Comparison of ENCODE assay signal across 8 mouse cellular contexts in genomic region chr7:141099911-141100691, GRCm38 (mm10). TPM values are rescaled to one million over a fixed set of nuclear protein-coding genes. Genes with fewer than 3 reads are reported as not detected.
DNase-seq lines count a peak whose midpoint lies in the region; ATAC-seq and TF ChIP-seq lines count a peak whose summit lies in the region.

TSS of gene Sigirr (minus strand) at chr7:141100572.

- ATAC-seq in erythroblast, adult 5-6 weeks (replicated peaks; ENCODE audit: low FRiP score, poor library complexity, severe bottlenecking), result no peak
- ATAC-seq in heart, embryonic 11.5 days (replicated peaks; ENCODE audit: insufficient number of reproducible peaks, low FRiP score, low TSS enrichment), result no peak
- peak; percentile 61 for ATAC-seq in kidney, embryonic 16.5 days (ENCODE audit: low FRiP score, low TSS enrichment)
- ATAC-seq in lung, postnatal 0 days, result peak; percentile 74

- peaks cover 67% of the 10 kb centered on the region for H3K4me1 ChIP-seq in erythroblast, embryonic 14.5 days (ENCODE audit: control insufficient read depth)
- H3K4me1 ChIP-seq in heart, embryonic 11.5 days (ENCODE audit: control insufficient read depth, insufficient read depth, low read length), result peaks cover 7% of the 10 kb centered on the region; the same call in 1 of the 2 replicates
- peaks cover 6% of the 10 kb centered on the region for H3K4me1 ChIP-seq in kidney, embryonic 16.5 days (ENCODE audit: insufficient read depth, low read length)
- no peaks in the 10 kb centered on the region for H3K4me1 ChIP-seq in lung, postnatal 0 days (ENCODE audit: insufficient read depth, low read depth, low read length)

- peak within 1 kb of the TSS; percentile 89 for H3K4me2 ChIP-seq in heart, embryonic 11.5 days
- H3K4me2 ChIP-seq in kidney, embryonic 16.5 days (replicated peaks; ENCODE audit: low read depth, low read length), result peak within 1 kb of the TSS; percentile 77
- peak within 1 kb of the TSS; percentile 74 for H3K4me2 ChIP-seq in lung, postnatal 0 days (replicated peaks; ENCODE audit: low read depth, low read length)

- peak within 1 kb of the TSS; percentile 63 for H3K4me3 ChIP-seq in erythroblast, embryonic 14.5 days (replicated peaks)
- peak within 1 kb of the TSS; percentile 51 for H3K4me3 ChIP-seq in heart, embryonic 11.5 days (ENCODE audit: low read depth, low read length)
- H3K4me3 ChIP-seq in kidney, embryonic 16.5 days (ENCODE audit: low read length), result peak within 1 kb of the TSS; percentile 50
- H3K4me3 ChIP-seq in lung, postnatal 0 days (ENCODE audit: low read depth, low read length), result peak within 1 kb of the TSS; percentile 44

- no peak within 1 kb of the TSS for H3K27ac ChIP-seq in heart, embryonic 11.5 days (ENCODE audit: low read depth, low read length)
- H3K27ac ChIP-seq in kidney, embryonic 16.5 days (ENCODE audit: low read length), result peak within 1 kb of the TSS; percentile 47; the same call in 1 of the 2 replicates
- peak within 1 kb of the TSS; percentile 73 for H3K27ac ChIP-seq in lung, postnatal 0 days (ENCODE audit: low read length)

- no peaks in the 10 kb centered on the region for H3K9me3 ChIP-seq in erythroblast, embryonic 14.5 days (ENCODE audit: control insufficient read depth, low read length)
- no peaks in the 10 kb centered on the region for H3K9me3 ChIP-seq in heart, embryonic 11.5 days (replicated peaks; ENCODE audit: control insufficient read depth, low read length)
- no peaks in the 10 kb centered on the region for H3K9me3 ChIP-seq in kidney, embryonic 16.5 days (ENCODE audit: low read length)
- H3K9me3 ChIP-seq in lung, postnatal 0 days (ENCODE audit: low read length), result no peaks in the 10 kb centered on the region

- no peak for TF ChIP-seq EP300 in lung, postnatal 0 days (IDR thresholded peaks at IDR 0.05)

- no peak for TF ChIP-seq CTCF in lung, postnatal 0 days (IDR thresholded peaks at IDR 0.05)

- DNase-seq in ZHBTc4 (ENCODE audit: low read depth, low spot score), result peak; percentile 79
- DNase-seq in lung, postnatal 0 days (ENCODE audit: low spot score), result peak; percentile 66
- DNase-seq in retina, postnatal 1 day, result peak; percentile 43
- DNase-seq in gastrocnemius, adult 18-20 months (ENCODE audit: low spot score), result no peak

- peaks cover 39% of the 10 kb centered on the region for H3K27me3 ChIP-seq in erythroblast, embryonic 14.5 days (ENCODE audit: control insufficient read depth)
- peaks cover 54% of the 10 kb centered on the region for H3K27me3 ChIP-seq in heart, embryonic 11.5 days (ENCODE audit: control insufficient read depth, insufficient read depth, low read length)
- H3K27me3 ChIP-seq in kidney, embryonic 16.5 days (ENCODE audit: insufficient read depth, low read length), result 0 out of 2 replicates have a peak, but pooled peaks cover 9% of the 10 kb centered on the region
- no peaks in the 10 kb centered on the region for H3K27me3 ChIP-seq in lung, postnatal 0 days (replicated peaks; ENCODE audit: insufficient read depth, low read length)

- no peaks in the 10 kb centered on the region for H3K36me3 ChIP-seq in erythroblast, embryonic 14.5 days (ENCODE audit: control insufficient read depth)
- H3K36me3 ChIP-seq in heart, embryonic 11.5 days (ENCODE audit: control insufficient read depth, insufficient read depth, low read length), result no peaks in the 10 kb centered on the region
- H3K36me3 ChIP-seq in kidney, embryonic 16.5 days (ENCODE audit: insufficient read depth, low read length), result no peaks in the 10 kb centered on the region
- H3K36me3 ChIP-seq in lung, postnatal 0 days (ENCODE audit: insufficient read depth, low read length), result no peaks in the 10 kb centered on the region

- WGBS in heart, embryonic 11.5 days (ENCODE audit: insufficient replicate concordance), result 2% methylated on average over 56 of the region's 56 CpGs
- under 1% methylated on average over 56 of the region's 56 CpGs for WGBS in kidney, embryonic 16.5 days
- 1% methylated on average over 54 of the region's 56 CpGs for WGBS in lung, postnatal 0 days

- peak within 1 kb of the TSS; percentile 66 for H3K9ac ChIP-seq in heart, embryonic 11.5 days (ENCODE audit: low read depth, low read length)
- H3K9ac ChIP-seq in kidney, embryonic 16.5 days (replicated peaks; ENCODE audit: low read length), result peak within 1 kb of the TSS; percentile 61
- H3K9ac ChIP-seq in lung, postnatal 0 days (replicated peaks; ENCODE audit: low read depth), result peak within 1 kb of the TSS; percentile 46; the same call in 1 of the 2 replicates

RNA-seq across cellular contexts. Expression of gene Sigirr, which starts in this region (rescaled TPM):
- 0.16 and 0.19 TPM in 2 replicates for polyA plus RNA-seq in erythroblast, embryonic 14.5 days (2012)
- total RNA-seq in erythroblast, adult 5-6 weeks (2015; ENCODE audit: low replicate concordance), result 4.2 TPM in 1 of 2 replicates, not detected in the other
- 2.8 and 4.4 TPM in 2 replicates for total RNA-seq in erythroblast, adult 5-6 weeks (2017; ENCODE audit: low replicate concordance)
- polyA plus RNA-seq in heart, embryonic 11.5 days (2014; fragmentation: Nextera tagmentation; extraction: Ambion mirVana), result 2.3 and 3.0 TPM in 2 replicates
- 37.7 and 45.2 TPM in 2 replicates for polyA plus RNA-seq in kidney, embryonic 16.5 days (2015; fragmentation: Nextera tagmentation; extraction: Ambion mirVana)
- 27.1 and 30.5 TPM in 2 replicates for polyA plus RNA-seq in lung, postnatal 0 days (2015; fragmentation: Nextera tagmentation; extraction: Ambion mirVana)
- 1 to 10 TPM; 1.1 to 2.9 TPM for total RNA-seq in gastrocnemius, adult 18-20 months (2021)

Comparison
In these comparisons a context has a peak if more than half of its experiments do, and no peak if none do; other contexts are left out.
1. ATAC-seq: peak in kidney, embryonic 16.5 days (single experiment) and lung, postnatal 0 days (single experiment); none in erythroblast, adult 5-6 weeks (single experiment) and heart, embryonic 11.5 days (single experiment).
2. Peak in every context shown above with its lines, with median percentiles within 50 percentile points of each other: H3K4me3 ChIP-seq, H3K4me2 ChIP-seq and H3K9ac ChIP-seq.